Mouse (Mus musculus) right cerebral cortex, postnatal 14 days (tissue): Measurements from ENCODE around the gene Dock1.

Experiments used
- DNase-seq: peaks from one replicate; pipeline ENCODE4 v3.0.0; 2022

Gene Dock1

DNA sequence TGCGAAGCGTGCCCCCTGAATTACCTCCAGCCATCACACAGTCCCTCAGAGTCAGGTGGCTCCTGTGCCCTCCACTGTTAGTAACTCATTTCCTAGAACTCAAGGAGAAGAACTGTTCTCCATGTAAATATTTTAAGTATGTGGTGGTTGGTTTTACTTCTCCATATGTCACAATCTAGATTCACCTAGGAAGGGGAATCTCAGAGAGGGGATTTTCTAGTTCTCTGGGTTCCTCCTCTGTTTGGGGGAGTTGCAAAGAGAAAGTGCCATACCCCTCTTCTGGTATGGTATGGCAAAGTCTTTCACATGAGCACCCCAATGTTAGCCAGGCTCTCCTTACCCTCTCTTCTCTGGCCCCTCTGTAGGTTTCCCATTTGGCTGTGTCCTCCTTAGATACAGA is 525.2 kb downstream of the Dock1 start:
- DNase-seq, result no peak

DNA sequence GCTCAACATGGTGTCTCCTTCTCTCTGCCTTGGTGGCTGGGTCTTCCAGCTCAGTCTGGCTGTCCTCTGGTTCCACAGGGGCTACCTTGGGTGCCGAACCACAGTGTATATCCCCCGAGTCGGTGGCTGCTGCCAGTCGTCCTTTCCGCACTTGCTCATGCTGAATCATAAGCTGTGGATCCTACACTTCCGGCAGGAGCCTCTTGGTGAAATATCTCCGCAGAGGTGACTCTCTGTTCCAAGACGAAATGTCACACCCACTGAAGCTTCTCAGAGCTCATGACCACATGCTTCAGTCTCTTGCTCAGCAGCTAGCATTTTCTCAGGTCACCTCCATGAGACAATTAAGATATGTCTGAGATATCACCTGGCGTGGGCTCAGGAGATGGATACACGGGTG is 526.4 kb downstream of the Dock1 start:
- no peak for DNase-seq

DNA sequence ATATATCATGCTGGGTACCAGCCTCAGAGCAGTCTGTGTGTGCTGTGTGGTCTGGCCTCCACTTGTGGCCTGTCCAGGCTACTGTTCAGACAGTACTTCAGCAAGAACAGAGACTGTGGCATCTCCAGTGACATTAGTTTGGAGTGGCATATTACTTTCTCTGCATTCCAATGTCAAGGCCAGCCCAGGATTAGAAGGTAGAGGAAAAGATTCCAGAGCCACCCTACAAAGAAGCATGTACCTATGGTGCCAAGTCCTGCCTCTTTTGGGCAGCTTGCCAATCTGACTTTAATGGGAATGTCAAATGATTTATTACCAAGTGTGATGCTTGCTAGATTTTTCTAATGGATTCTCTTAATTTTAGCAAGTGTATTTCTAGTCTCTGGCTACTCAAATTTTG is 533.5 kb downstream of the Dock1 start:
- DNase-seq, result no peak

DNA sequence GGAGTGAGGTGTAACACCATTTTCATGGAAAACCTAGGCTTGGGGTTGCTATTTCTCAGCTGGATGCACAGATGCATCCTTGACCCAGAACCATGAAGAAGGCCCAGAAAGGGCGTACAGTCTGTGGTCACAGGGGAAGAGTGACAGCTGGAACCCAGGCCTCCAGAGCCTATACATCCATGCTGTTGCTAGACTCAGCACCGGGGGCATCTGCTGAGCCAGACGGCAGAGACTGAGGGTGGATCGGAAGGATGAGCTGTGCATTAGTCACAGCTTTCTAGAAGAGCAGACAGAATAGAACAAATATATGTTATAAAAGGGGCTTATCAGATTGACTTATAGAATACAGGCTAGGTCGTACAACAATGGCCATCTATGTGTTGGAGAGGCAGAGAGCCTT is 534.7 kb downstream of the Dock1 start:
- peak; percentile 36 for DNase-seq

DNA sequence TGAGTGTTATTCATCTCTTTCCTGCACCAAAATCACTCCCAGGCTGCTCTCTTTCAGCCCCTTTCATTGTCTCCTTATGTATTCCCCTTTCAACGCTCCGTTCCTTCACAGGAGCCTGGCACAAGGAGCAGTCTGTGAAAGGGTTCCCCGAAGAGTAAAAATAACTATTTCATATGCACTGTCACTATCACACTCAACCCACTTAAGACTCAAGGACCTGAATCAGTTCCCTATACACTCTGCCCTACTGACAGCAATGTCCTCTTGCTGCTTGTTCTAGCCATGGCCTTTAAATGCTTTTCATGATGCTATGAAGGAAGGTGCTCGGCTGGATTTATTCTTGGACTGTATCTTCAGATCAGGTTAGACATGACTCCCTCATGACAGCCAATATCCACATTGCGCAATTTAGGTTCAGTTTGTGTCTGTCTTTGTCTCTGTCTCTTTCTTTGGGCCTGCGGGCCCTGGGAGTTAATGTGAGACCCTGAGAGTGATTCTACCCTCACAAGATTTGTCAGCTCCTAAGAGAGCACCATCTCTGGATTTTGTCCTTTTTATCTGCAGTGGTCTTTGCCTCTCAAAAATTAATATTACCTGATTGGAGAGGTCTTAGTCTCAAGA is 538.6 kb downstream of the Dock1 start:
- DNase-seq, result no peak

DNA sequence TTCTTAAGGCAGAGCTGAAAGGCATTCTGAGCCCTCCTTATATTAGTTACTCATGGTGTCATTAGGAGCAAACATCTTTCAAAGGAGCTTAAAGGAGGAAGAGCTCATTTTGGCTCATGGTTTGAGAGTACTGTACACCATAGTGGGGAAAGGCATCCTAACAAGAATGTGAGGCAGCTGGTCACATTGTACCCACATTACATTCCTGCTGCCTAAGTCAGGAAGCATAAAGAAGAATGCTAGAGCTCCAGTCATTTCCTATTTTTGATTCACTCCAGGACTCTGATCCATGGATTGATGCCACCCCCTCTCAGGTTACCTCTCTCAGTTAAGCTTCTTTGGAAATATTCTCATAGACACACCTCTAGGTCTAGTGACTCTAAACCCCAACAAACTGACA is 539.8 kb downstream of the Dock1 start:
- no peak for DNase-seq

DNA sequence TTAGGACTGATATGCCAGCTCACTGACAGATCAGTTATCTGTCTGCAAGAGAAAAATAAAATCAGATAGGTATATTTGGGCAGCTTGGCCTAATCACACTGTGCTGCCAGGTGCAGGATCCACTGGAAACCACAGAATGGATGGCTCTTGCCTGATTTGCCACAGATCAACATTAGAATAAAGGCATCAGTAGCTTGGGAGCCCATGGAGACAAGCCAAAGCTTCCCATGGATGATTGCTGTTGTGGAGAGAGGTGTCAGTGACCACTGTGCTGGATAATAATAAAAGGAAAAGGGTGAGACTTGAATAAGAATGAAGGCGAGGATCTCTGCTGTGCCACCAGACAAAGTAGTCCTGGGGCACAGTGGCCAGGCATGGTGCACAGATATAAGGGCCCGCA is 540.4 kb downstream of the Dock1 start:
- DNase-seq, result no peak

DNA sequence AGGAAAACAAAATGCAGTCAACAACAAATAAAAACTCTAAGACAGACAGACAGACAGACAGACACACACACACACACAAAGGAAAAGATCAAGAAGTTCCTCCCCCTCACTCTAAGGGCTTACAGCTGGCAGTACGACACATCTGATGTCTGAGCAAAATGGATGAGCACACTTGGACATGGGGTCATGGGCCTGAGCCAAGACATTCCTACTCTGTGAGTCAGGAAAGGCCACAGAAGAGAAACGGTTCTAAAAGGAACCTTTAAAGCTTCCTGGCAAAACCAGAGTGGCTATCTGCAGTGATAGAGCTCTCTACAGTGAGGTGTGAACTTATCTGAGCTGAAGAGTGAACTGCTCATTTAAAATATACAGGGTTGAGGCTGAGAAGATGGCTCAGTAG is 542.1 kb downstream of the Dock1 start:
- DNase-seq, result no peak

DNA sequence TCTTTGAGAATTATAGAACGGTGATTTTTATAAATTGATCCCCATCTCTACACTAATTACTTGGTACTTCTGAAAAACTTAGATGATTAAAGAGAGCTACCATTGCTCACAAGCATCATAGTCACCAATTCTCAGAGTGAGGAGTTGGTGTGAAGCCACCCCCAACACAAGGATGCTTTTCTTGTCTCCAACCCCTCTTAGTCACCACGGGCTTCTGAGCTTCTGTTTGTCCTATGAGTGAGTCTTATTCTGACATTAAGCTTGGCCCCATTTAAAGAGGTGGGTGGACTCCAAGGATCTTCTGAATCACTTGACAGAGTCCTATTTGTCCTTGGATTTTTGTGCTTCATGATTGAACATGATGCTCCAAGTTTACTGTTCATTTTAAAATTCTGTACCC is 551.0 kb downstream of the Dock1 start:
- no peak for DNase-seq
